Mouse (Mus musculus): Measurements from ENCODE around the gene Usp47. TPM values are rescaled to one million over a fixed set of nuclear protein-coding genes. Genes with fewer than 3 reads are reported as not detected.

Usp47 gene
- polyA plus RNA-seq, 1 experiment from 2014 or later = 36.9 TPM

Other genes starting within 250 kb of the Usp47 start
- gene Galnt18, start 243.5 kb upstream of the Usp47 start, polyA plus RNA-seq (2016; fragmentation: Nextera tagmentation; extraction: Ambion mirVana) = 1.9 and 2.1 TPM in 2 replicates
- gene Dkk3, start 135.6 kb downstream of the Usp47 start, polyA plus RNA-seq (2016; fragmentation: Nextera tagmentation; extraction: Ambion mirVana) = 7.3 and 7.5 TPM in 2 replicates
- gene Mical2, start 202.4 kb downstream of the Usp47 start, polyA plus RNA-seq (2016; fragmentation: Nextera tagmentation; extraction: Ambion mirVana) = 3.4 and 4.1 TPM in 2 replicates